Mouse (Mus musculus) C2C12 (cell line): ENCODE measurements around the gene Mccc1. TPM values are rescaled to one million over a fixed set of nuclear protein-coding genes. Genes with fewer than 3 reads are reported as not detected.

ENCODE experiments used
- H3K27me3 ChIP-seq: one replicate; pipeline ENCODE4 v1.6.1; 2011; ENCODE audit not compliant: control insufficient read depth, insufficient read depth, insufficient read length
- H3K36me3 ChIP-seq: one replicate; pipeline ENCODE4 v1.6.1; 2011; ENCODE audit not compliant: control insufficient read depth, insufficient read depth
- H3K4me3 ChIP-seq: one replicate; pipeline ENCODE4 v1.5.1; 2011; ENCODE audit warnings: mild to moderate bottlenecking, control low read depth; ENCODE audit not compliant: poor library complexity, insufficient read depth, severe bottlenecking
- H3K79me2 ChIP-seq: one replicate; pipeline ENCODE4 v1.6.1; 2011; ENCODE audit not compliant: control insufficient read depth, insufficient read depth
- H3K79me3 ChIP-seq: one replicate; pipeline ENCODE4 v1.6.1; 2011; ENCODE audit warnings: low read depth, control low read depth
- H3ac ChIP-seq: one replicate; pipeline ENCODE3; 2011; ENCODE audit warnings: low read depth; ENCODE audit not compliant: control insufficient read depth, insufficient read length
- CEBPB ChIP-seq: IDR thresholded peaks from one replicate; pipeline ENCODE4 v1.6.1; 2011; ENCODE audit warnings: low read depth, mild to moderate bottlenecking, control low read depth, moderate library complexity
- CTCF ChIP-seq: IDR thresholded peaks from one replicate; pipeline ENCODE4 v1.5.1; 2011; ENCODE audit not compliant: control insufficient read depth, insufficient read depth, insufficient read length
- FOSL1 ChIP-seq: IDR thresholded peaks from one replicate; pipeline ENCODE4 v1.8.0; 2011; ENCODE audit warnings: mild to moderate bottlenecking, low read length; ENCODE audit not compliant: poor library complexity, insufficient read depth, severe bottlenecking
- MAX ChIP-seq: IDR thresholded peaks from one replicate; pipeline ENCODE4 v1.6.1; 2011; ENCODE audit warnings: mild to moderate bottlenecking, control low read depth
- MYOD1 ChIP-seq: IDR thresholded peaks from one replicate; pipeline ENCODE4 v1.6.1; 2011; ENCODE audit warnings: low read depth; ENCODE audit not compliant: control insufficient read depth, insufficient read length
- MYOG ChIP-seq: IDR thresholded peaks from one replicate; pipeline ENCODE4 v1.6.1; 2011; ENCODE audit not compliant: control insufficient read depth, insufficient read length; ENCODE audit errors: extremely low read depth
- USF1 ChIP-seq: IDR thresholded peaks from one replicate; pipeline ENCODE4 v1.6.1; 2011; ENCODE audit warnings: low read depth, mild to moderate bottlenecking, control low read depth, moderate library complexity
- polyA plus RNA-seq: library from polyadenylated mRNA; unstranded; fragments of >200 nt; fragmentation: generic; extraction: Trizol; gene quantifications from one replicate; pipeline ENCODE4 v1.2.1, GENCODE M21; 2012; ENCODE audit warnings: missing spikeins

The Mccc1 gene
- polyA plus RNA-seq, 1 experiment: 8.1 TPM

DNA sequence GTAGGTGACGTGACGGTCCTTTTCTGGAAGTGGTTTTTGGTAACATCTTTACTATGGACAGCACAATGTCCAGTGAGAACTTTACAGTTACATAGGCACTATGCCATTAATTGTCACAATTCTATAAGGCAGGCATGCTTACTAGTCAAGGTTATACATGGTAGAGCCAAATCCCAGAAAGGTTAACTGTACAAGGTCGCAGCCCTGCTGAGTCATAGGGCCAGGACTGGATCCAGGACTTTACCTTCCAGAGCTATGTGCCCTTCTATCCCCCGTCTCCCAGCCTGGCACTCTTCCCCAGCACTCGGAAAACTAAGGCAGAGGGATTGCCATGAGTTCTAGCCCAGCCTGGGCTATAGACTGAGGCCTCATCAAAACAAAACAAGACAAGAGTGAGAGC lies 36.6 kb downstream of the Mccc1 start:
- Histone ChIP-seq H3K79me2 (no peaks in the 10 kb centered on the region), H3K4me3 (no peak overlapping the region), H3K36me3 (peaks cover 8% of the 10 kb centered on the region), H3K79me3 (no peaks in the 10 kb centered on the region), H3ac (no peak overlapping the region), H3K27me3 (no peaks in the 10 kb centered on the region)
- TF ChIP-seq MYOG: no peak
- TF ChIP-seq CTCF: no peak
- TF ChIP-seq MAX: no peak
- TF ChIP-seq MYOD1: no peak
- no peak for TF ChIP-seq USF1
- TF ChIP-seq CEBPB: no peak
- no peak for TF ChIP-seq FOSL1

DNA sequence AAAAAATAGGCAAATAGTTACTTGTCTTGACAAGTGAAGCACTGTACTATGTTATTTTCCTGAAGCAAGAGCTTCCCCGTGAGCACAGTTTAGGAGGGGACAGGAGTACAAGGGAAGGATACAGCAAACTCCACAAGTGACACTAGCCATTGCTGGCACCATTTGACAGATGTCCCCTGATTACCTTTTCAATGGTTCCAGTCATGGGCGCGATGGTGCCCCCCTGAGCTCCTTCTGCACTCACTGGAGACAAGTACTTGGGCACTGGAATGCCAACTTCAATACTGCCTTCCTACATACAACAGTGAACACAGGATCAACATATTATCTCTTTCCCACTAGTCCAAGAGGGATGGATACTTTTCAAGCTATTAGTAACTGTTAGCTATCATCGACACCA lies 37.1 kb downstream of the Mccc1 start:
- no peaks in the 10 kb centered on the region for H3K79me2 ChIP-seq
- no peak for TF ChIP-seq FOSL1
- TF ChIP-seq MYOG: no peak
- no peak for TF ChIP-seq USF1
- no peak for TF ChIP-seq CTCF
- TF ChIP-seq MAX: no peak
- no peak for TF ChIP-seq MYOD1
- TF ChIP-seq CEBPB: no peak
- H3K36me3 ChIP-seq: peaks cover 8% of the 10 kb centered on the region
- no peak overlapping the region for H3K4me3 ChIP-seq
- no peak overlapping the region for H3ac ChIP-seq
- no peaks in the 10 kb centered on the region for H3K79me3 ChIP-seq
- no peaks in the 10 kb centered on the region for H3K27me3 ChIP-seq

DNA sequence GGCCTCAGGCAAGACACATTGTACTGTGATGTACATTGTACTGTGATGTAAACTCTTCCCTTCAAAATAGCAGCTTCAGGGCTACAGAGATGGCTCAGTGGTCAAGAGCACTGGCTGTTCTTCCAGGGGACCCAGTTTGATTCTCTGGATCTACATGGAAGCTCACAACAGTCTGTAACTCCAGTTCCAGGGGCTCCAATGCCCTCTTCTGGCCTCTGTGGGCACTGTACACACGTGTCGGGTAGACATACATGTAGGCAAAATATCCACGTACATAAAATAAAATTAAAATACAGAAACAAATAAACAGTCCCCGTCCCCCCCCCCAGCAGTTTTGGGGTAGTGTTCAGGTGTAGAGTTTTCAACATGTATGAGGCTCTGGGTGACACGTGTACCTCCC lies 37.5 kb downstream of the Mccc1 start:
- TF ChIP-seq USF1 (no peak), CEBPB (no peak), MAX (no peak), CTCF (no peak), FOSL1 (no peak)
- H3K36me3 ChIP-seq: peaks cover 8% of the 10 kb centered on the region

DNA sequence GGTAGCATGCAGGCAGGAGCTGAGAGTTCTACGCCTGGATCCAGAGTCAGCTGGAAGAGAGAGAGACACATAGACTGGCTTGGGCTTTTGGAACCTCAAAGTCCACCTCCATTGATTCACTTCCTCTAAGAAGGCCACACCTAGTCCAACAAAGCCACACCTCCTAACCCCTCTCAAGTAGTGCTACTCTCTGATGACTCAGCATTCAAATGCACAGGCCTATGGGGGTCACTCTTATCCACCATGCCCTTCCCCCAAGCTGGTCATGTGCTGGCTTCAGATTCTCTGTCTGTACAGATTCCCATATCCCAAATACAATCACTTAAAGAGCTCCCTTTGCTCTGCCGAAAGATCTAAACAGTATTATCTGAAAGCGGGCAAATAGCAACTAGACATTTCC lies 43.2 kb downstream of the Mccc1 start:
- Histone ChIP-seq H3ac (no peak overlapping the region), H3K79me3 (no peaks in the 10 kb centered on the region), H3K36me3 (peaks cover 8% of the 10 kb centered on the region), H3K27me3 (no peaks in the 10 kb centered on the region), H3K4me3 (no peak overlapping the region), H3K79me2 (no peaks in the 10 kb centered on the region)
- TF ChIP-seq CTCF (no peak), MAX (no peak)

More for the DNA sequence above, 37.5 kb downstream of the Mccc1 start:
- H3K79me3 ChIP-seq: no peaks in the 10 kb centered on the region
- no peak overlapping the region for H3K4me3 ChIP-seq
- no peaks in the 10 kb centered on the region for H3K79me2 ChIP-seq
- H3ac ChIP-seq: no peak overlapping the region
- H3K27me3 ChIP-seq: no peaks in the 10 kb centered on the region

DNA sequence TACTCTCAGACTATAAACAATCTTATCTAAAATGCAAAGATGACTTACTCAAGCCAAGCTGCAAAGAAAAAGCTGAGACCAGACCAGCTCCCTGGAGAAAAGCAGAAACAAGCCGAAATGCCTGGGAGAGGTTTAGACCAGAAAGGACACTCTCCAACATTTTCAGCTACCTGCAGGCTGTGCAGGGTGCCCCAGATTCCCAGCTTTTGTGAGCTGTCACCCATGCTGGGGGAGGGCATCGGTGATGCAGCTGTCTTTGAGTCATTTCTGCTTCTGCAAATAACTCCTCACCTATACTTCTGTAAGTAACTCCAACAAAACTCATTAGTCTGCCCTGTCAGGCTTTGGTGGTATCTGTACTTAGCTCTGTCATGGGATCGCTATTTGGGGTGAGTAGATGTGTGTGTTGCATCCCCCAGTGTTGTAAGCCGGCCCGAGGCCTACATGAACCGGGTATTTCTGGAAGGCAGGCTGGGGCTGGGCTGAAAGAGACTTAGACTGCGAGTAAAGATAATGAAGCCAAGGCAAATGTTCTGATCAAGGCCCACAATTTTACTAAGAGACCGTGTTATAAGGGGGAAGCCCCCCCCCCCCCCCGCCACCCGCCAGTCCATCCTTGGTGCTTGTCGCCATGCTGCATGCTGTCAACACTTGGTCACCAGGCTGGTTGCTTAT lies 45.4 kb downstream of the Mccc1 start:
- H3K79me2 ChIP-seq: no peaks in the 10 kb centered on the region
- H3ac ChIP-seq: no peak overlapping the region
- H3K79me3 ChIP-seq: no peaks in the 10 kb centered on the region
- H3K36me3 ChIP-seq: no peaks in the 10 kb centered on the region
- no peaks in the 10 kb centered on the region for H3K27me3 ChIP-seq
- no peak for TF ChIP-seq MYOG
- TF ChIP-seq MAX: no peak
- no peak for TF ChIP-seq CEBPB
- no peak for TF ChIP-seq MYOD1
- TF ChIP-seq CTCF: no peak
- no peak for TF ChIP-seq FOSL1
- H3K4me3 ChIP-seq: no peak overlapping the region

DNA sequence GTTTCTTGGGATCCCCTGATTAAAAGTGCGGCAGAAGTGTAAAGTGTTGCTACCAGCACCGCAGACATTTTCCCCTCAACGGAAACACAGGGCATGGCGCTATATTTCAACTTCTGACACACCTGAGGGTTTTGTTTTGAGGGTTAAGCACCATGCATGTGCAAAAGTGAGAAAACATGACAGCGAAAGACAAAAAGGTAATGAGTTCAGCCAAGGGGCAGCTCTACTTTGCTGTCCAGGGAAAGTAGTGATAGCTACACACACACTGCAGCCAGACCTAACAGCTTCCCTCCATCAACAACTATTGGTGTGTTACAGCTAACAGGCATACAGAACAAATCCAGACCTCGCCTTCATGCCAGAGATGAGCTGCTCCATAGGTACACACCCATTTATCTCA lies 46.7 kb downstream of the Mccc1 start:
- no peaks in the 10 kb centered on the region for H3K79me2 ChIP-seq
- TF ChIP-seq CTCF (no peak), FOSL1 (no peak), USF1 (no peak), MAX (no peak), MYOD1 (no peak), MYOG (no peak), CEBPB (no peak)
- H3ac ChIP-seq: no peak overlapping the region
- H3K4me3 ChIP-seq: no peak overlapping the region
- H3K79me3 ChIP-seq: no peaks in the 10 kb centered on the region
- H3K36me3 ChIP-seq: no peaks in the 10 kb centered on the region
- no peaks in the 10 kb centered on the region for H3K27me3 ChIP-seq
